9 mouse cellular contexts compared by ENCODE assay signal in the genomic region with DNA sequence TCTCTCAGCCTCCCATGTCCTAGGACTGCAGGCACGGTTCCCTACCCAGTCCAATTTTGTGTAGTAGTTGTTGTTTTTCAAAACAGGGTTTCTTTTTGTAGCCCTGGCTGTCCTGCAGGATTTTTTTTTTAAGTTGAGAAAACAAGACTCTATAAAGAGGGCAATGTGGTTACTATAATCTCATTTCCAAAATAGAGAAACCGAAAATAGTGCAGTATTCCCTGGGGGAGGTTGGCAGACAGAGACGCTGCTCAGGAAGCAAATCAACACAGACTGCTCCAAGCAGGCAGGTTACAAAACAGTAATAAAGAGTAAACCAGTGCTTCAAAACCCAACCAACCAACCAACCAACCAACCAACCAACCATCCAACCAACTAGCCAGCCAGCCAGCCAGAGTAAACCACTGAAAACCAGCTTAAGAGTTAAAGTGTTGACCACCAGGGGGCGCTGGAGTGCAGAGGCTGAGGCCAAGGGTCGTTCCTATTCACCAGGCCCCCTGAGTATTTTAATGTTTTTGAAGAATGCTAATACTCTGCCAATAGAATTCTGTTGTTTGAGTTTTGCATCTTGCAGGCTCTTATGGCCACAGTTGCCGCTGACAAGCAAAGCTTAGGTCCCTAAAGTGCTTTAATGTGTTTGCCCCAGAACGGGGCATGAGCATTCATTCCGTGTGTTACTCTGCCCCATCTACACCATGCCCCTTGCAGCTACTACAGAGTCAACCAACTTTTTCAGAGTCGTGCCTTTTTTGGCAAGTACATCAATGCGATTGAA. TPM values are rescaled to one million over a fixed set of nuclear protein-coding genes. Genes with fewer than 3 reads are reported as not detected.
DNase-seq lines count a peak whose midpoint lies in the region; ATAC-seq and TF ChIP-seq lines count a peak whose summit lies in the region.
"Had no signal": no experiment of that assay in that cellular context is flagged by ENCODE, and none has a peak within 500 bp of the region (broad histone marks: within the 10 kb centered on the region; RNA-seq: fewer than 3 reads in every experiment).

No protein-coding gene starts in this region.

- no peak overlapping the region for H3K27ac ChIP-seq in neural tube, embryonic 15.5 days (replicated peaks)
- no peak overlapping the region for H3K27ac ChIP-seq in limb, embryonic 14.5 days (replicated peaks; ENCODE audit: low read depth, low read length)
- H3K27ac ChIP-seq: heart, embryonic 15.5 days had no signal

- TF ChIP-seq POLR2A in limb, embryonic 14.5 days (IDR thresholded peaks at IDR 0.05; ENCODE audit: borderline replicate concordance, extremely low read depth, insufficient read depth, insufficient read length): no peak

- H3K27me3 ChIP-seq in neural tube, embryonic 15.5 days (replicated peaks): no peaks in the 10 kb centered on the region
- no peaks in the 10 kb centered on the region for H3K27me3 ChIP-seq in limb, embryonic 14.5 days (ENCODE audit: control insufficient read depth, insufficient read depth, low read length)
- H3K27me3 ChIP-seq: heart, embryonic 15.5 days had no signal

- H3K36me3 ChIP-seq in neural tube, embryonic 15.5 days: no peaks in the 10 kb centered on the region
- H3K36me3 ChIP-seq in limb, embryonic 14.5 days (ENCODE audit: control insufficient read depth, insufficient read depth, low read length): no peaks in the 10 kb centered on the region
- H3K36me3 ChIP-seq: heart, embryonic 15.5 days had no signal

- no peak overlapping the region for H3K4me3 ChIP-seq in neural tube, embryonic 15.5 days (replicated peaks)
- H3K4me3 ChIP-seq in limb, embryonic 14.5 days (replicated peaks; ENCODE audit: low read length): no peak overlapping the region
- H3K4me3 ChIP-seq: heart, embryonic 15.5 days had no signal

- H3K4me2 ChIP-seq in neural tube, embryonic 15.5 days: no peak overlapping the region
- H3K4me2 ChIP-seq in limb, embryonic 14.5 days (replicated peaks; ENCODE audit: low read depth, low read length, severe bottlenecking): no peak overlapping the region
- H3K4me2 ChIP-seq: heart, embryonic 15.5 days had no signal

- H3K9ac ChIP-seq in neural tube, embryonic 15.5 days (replicated peaks): no peak overlapping the region
- H3K9ac ChIP-seq in limb, embryonic 14.5 days (ENCODE audit: low read depth, low read length, severe bottlenecking): no peak overlapping the region
- H3K9ac ChIP-seq: heart, embryonic 15.5 days had no signal

- WGBS in neural tube, embryonic 15.5 days: 55% methylated on average over 10 of the region's 10 CpGs
- WGBS in limb, embryonic 14.5 days: 44% methylated on average over 10 of the region's 10 CpGs

- peak; percentile 71 for DNase-seq in neural tube, embryonic 10.5 days (ENCODE audit: extremely low spot score, low spot score)
- peak; percentile 77 for DNase-seq in R1 (ENCODE audit: low read depth, low spot score)
- DNase-seq in cerebellum, adult 8-10 months: peak; percentile 69
- peak; percentile 55 for DNase-seq in limb, embryonic 14.5 days (ENCODE audit: low spot score)
- DNase-seq in retina, postnatal 7 days (ENCODE audit: low read depth, low spot score): peak; percentile 56

- no peaks in the 10 kb centered on the region for H3K9me3 ChIP-seq in neural tube, embryonic 15.5 days (replicated peaks)
- no peaks in the 10 kb centered on the region for H3K9me3 ChIP-seq in limb, embryonic 14.5 days (ENCODE audit: control insufficient read depth, low read length)
- H3K9me3 ChIP-seq: heart, embryonic 15.5 days had no signal

- ATAC-seq in neural tube, embryonic 15.5 days (ENCODE audit: low FRiP score): no peak
- ATAC-seq in granulocyte monocyte progenitor cell, adult 5-6 weeks (replicated peaks; ENCODE audit: poor library complexity, severe bottlenecking): peak; percentile 40; the same call in 1 of the 2 replicates
- no peak for ATAC-seq in limb, embryonic 14.5 days (ENCODE audit: low FRiP score, low read depth)
- no peak for ATAC-seq in monocyte, adult 5-6 weeks (replicated peaks; ENCODE audit: insufficient number of reproducible peaks, low FRiP score, low TSS enrichment, poor library complexity, severe bottlenecking)

- H3K4me1 ChIP-seq in neural tube, embryonic 15.5 days: no peaks in the 10 kb centered on the region
- 0 out of 2 replicates have a peak, but pooled peaks cover 2% of the 10 kb centered on the region for H3K4me1 ChIP-seq in limb, embryonic 14.5 days (ENCODE audit: control insufficient read depth, insufficient read depth, low read length)

RNA-seq across cellular contexts. Expression of a gene that starts 6.1 kb away (rescaled TPM):
- 1.9 and 7.6 TPM in 2 replicates for polyA plus RNA-seq in neural tube, embryonic 15.5 days (2015; fragmentation: Nextera tagmentation; extraction: Ambion mirVana)
- total RNA-seq in granulocyte monocyte progenitor cell, adult 5-6 weeks (2014; fragmentation: Nextera tagmentation): not detected in 2 replicates
- total RNA-seq in granulocyte monocyte progenitor cell, adult 5-6 weeks (2017): 4.3 TPM in 1 of 2 replicates, not detected in the other
- polyA plus RNA-seq in limb, embryonic 14.5 days (2012; rRNA removed): 10.7 and 10.8 TPM in 2 replicates
- 0.87 and 1.7 TPM in 2 replicates for polyA plus RNA-seq in limb, embryonic 14.5 days (2014; fragmentation: Nextera tagmentation; extraction: Ambion mirVana)
- total RNA-seq in monocyte, adult 5-6 weeks (2017): not detected in 3 replicates

RNA-seq across cellular contexts. Expression of a gene that starts 7.4 kb away (rescaled TPM):
- polyA plus RNA-seq in neural tube, embryonic 15.5 days (2015; fragmentation: Nextera tagmentation; extraction: Ambion mirVana): 1.1 TPM in 1 of 2 replicates, not detected in the other
- total RNA-seq in granulocyte monocyte progenitor cell, adult 5-6 weeks (2014; fragmentation: Nextera tagmentation): not detected in 2 replicates
- 0.65 TPM in 1 of 2 replicates, not detected in the other for total RNA-seq in granulocyte monocyte progenitor cell, adult 5-6 weeks (2017)
- polyA plus RNA-seq in limb, embryonic 14.5 days (2012; rRNA removed): 0.63 and 0.69 TPM in 2 replicates
- polyA plus RNA-seq in limb, embryonic 14.5 days (2014; fragmentation: Nextera tagmentation; extraction: Ambion mirVana): 0.41 and 0.47 TPM in 2 replicates
- total RNA-seq in monocyte, adult 5-6 weeks (2017): 2.8 to 10.8 TPM (median 5.8 TPM) in 3 replicates

RNA-seq across cellular contexts. Expression of a gene that starts 14.1 kb away (rescaled TPM):
- 552 and 568 TPM in 2 replicates for polyA plus RNA-seq in neural tube, embryonic 15.5 days (2015; fragmentation: Nextera tagmentation; extraction: Ambion mirVana)
- 235 and 335 TPM in 2 replicates for total RNA-seq in granulocyte monocyte progenitor cell, adult 5-6 weeks (2014; fragmentation: Nextera tagmentation)
- 84.1 and 120 TPM in 2 replicates for total RNA-seq in granulocyte monocyte progenitor cell, adult 5-6 weeks (2017)
- 291 and 325 TPM in 2 replicates for polyA plus RNA-seq in limb, embryonic 14.5 days (2012; rRNA removed)
- polyA plus RNA-seq in limb, embryonic 14.5 days (2014; fragmentation: Nextera tagmentation; extraction: Ambion mirVana): 508 and 540 TPM in 2 replicates
- total RNA-seq in monocyte, adult 5-6 weeks (2017): 101 to 129 TPM (median 104 TPM) in 3 replicates

RNA-seq across cellular contexts. Expression of a gene that starts 29.4 kb away (rescaled TPM):
- polyA plus RNA-seq in neural tube, embryonic 15.5 days (2015; fragmentation: Nextera tagmentation; extraction: Ambion mirVana): not detected in 2 replicates
- total RNA-seq in granulocyte monocyte progenitor cell, adult 5-6 weeks (2014; fragmentation: Nextera tagmentation): not detected in 2 replicates
- not detected in 2 replicates for total RNA-seq in granulocyte monocyte progenitor cell, adult 5-6 weeks (2017)
- not detected in 2 replicates for polyA plus RNA-seq in limb, embryonic 14.5 days (2012; rRNA removed)
- polyA plus RNA-seq in limb, embryonic 14.5 days (2014; fragmentation: Nextera tagmentation; extraction: Ambion mirVana): not detected in 2 replicates
- not detected in 3 replicates for total RNA-seq in monocyte, adult 5-6 weeks (2017)
- polyA plus RNA-seq: heart, embryonic 15.5 days had no signal

RNA-seq across cellular contexts. Expression of a gene that starts 39.3 kb away (rescaled TPM):
- 262 and 279 TPM in 2 replicates for polyA plus RNA-seq in neural tube, embryonic 15.5 days (2015; fragmentation: Nextera tagmentation; extraction: Ambion mirVana)
- total RNA-seq in granulocyte monocyte progenitor cell, adult 5-6 weeks (2014; fragmentation: Nextera tagmentation): 93.8 and 132 TPM in 2 replicates
- total RNA-seq in granulocyte monocyte progenitor cell, adult 5-6 weeks (2017): 222 and 241 TPM in 2 replicates
- 141 and 157 TPM in 2 replicates for polyA plus RNA-seq in limb, embryonic 14.5 days (2012; rRNA removed)
- 193 and 194 TPM in 2 replicates for polyA plus RNA-seq in limb, embryonic 14.5 days (2014; fragmentation: Nextera tagmentation; extraction: Ambion mirVana)
- total RNA-seq in monocyte, adult 5-6 weeks (2017): 74.5 to 108 TPM (median 103 TPM) in 3 replicates
